Mouse (Mus musculus) frontal cortex, postnatal 14 days (tissue): ENCODE data around the gene Aar2.
A peak's percentile ranks its signal among the peaks of the same experiment; 100 is the strongest.
"Not testable (repeated sequence)": the region's sequence is repeated elsewhere in the genome, so short reads cannot be mapped to it uniquely, and the experiment has no call there.

Experiments
- DNase-seq, 2 experiments: peaks; one replicate each; pipeline ENCODE4 v3.0.0; 2022; ENCODE audit warnings: low spot score in 2 of 2

The Aar2 gene

DNA sequence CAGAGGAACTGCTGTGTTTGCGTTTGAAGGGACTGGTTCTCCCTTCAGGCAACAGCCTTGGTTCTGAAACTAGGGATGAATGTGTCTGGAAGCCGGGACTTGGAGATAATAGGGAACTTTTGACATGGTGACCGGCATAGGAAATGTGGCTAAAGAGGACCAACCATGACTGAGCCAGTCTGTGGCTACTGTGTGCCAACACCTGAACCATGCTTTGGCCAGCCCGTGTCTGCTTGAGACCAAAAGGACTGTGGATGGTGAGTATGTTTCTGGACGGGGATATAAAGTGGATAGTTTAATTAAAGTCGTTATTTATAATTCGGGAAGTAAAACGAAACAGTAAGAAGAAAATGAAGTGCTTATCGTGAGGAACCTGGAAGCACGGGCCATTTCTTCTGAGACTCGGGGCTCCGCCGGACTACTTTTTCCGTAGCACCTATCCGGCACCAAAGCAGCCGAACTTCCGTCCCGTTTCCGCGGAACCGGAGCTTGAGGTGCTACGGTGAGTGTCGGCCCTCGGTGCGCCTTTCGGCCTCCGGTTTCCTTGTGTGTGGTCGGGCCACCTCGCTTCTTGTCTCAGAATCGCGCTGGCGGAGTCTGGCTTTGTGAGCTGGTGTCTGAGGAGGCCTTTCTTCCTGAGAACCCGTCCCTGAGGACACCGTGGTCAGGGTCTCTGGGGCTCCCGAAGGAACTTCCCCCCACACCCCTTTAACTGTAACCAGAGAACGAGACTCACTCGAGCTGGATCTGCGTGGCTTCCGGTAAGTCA, at the start of gene Aar2:
Gene Aar2 (plus strand): TSS at position 462 of the 769 bp plus-strand sequence.
- DNase-seq: peak; percentile 60 to 63

- no peak for DNase-seq
These were observed 49.5 kb upstream of the Aar2 start for GRCm38 (mm10) chr2:156497915-156498314.

- no peak for DNase-seq
These were observed 46.4 kb upstream of the Aar2 start for GRCm38 (mm10) chr2:156501025-156501424.

DNA sequence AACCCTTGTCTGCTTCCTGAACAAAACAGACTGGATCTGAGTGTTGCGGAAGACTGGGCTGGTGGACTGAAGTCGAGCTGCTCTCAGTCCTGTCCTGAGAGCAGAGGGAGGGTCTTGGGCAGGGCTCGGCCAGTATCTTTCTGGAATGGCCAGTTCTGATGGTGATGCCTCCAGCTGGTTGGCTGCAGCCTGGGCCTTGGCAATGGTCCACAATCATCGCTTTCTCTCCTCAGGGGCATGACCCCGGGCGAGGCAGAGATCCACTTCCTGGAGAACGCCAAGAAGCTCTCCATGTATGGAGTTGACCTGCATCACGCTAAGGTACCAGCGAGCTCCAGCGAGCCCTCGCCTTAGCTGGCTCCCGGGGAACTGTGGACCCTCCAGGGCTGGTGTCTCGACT, 41.9 kb upstream of the Aar2 start:
- DNase-seq: no peak

DNA sequence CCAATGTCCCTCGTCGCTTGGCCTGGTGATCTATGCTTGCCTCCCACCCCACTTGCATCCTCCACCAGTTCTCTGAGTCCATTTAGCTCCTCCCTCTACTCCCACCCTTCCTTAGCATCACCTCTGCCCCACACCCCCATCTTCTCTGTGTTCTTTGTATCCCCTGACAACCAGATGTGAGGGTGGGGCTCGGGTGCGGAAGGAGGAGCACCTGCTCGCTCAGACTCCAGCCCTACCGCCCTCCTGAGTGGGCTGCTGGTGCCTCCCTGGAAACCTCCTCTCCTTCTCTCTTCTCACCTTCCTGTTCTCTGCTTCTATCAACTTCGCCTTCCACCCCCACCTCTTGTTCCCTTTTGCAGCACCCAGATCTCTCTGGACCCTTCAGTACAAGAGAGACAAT, 35.4 kb upstream of the Aar2 start:
- no peak for DNase-seq

DNA sequence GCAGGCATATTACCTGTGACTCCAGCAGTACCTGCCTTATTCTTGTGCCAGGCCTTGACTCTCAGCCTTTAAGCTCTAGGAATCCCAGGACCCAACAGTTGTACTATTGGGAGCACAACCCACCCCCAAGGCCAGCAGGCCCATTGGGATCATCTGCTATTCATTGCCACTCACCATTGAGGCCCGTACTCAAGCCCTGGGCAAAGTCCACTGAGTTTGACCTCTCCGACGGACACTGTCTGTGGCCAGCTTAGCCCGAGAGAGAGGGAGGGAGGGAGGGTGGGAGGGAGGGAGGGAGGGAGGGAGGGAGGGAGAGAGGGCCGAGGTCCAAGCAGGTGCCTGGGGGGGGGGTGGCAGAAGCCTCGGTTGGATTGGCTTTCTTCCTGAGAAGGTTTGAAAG, 34.8 kb upstream of the Aar2 start:
- no peak for DNase-seq

DNA sequence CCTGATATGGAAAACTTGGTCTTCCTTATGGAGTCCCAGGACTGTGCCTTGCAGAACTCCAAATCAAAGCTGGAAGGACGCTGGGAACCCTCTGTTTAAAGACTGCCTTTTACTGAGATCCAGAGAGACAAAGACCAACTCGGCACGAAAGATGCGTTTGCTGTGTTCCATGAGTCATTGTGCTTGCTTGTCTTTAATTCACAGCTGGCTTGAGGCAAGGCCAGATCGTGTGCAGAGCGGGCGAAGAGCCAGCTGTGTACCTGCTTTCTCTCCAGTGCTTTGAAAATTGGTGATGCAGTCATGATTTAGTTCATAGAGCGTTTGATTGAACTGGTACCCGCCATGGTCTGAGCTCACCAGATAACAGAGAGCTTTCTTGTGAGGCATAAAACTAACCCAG, 32.3 kb upstream of the Aar2 start:
- DNase-seq: no peak

DNA sequence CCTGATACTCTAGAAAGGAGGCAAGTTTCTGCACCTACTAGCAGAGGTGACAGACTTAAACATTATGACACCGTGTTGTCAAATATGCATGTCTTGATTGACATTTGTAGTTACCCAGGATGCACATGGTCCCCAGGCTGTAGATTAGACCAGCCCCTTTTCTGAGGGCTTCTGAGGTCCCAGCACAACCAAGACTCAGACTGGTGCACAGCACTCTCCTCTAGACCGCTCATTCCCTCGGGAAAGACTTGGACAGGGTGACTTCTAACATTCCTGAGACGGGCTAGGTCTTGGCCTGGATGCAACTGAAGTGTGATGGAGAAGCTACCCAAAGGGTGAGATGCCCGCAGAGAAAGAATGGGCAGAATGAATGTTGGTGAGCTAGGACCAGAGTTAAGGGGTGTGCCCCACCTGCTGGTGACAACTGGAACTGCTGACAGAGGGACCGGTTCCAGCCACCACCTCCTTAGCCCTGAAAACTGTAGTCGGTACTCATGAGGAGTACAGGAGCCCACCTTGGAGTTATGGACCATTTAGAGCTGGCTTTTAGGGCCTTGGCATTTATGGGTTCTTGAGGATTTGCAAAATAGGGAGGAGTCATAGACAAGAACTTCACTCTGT, 31.7 kb upstream of the Aar2 start:
- peak; percentile 57 to 82 for DNase-seq

GRCm38 (mm10) chr2:156516678-156517077, 30.7 kb upstream of the Aar2 start:
- not testable (repeated sequence) for DNase-seq

GRCm38 (mm10) chr2:156518306-156518705, 29.1 kb upstream of the Aar2 start:
- no peak for DNase-seq

GRCm38 (mm10) chr2:156519584-156519983, 27.8 kb upstream of the Aar2 start:
- no peak for DNase-seq

GRCm38 (mm10) chr2:156522994-156523393, 24.4 kb upstream of the Aar2 start:
- DNase-seq: no peak

- DNase-seq: no peak
These were observed 23.3 kb upstream of the Aar2 start for GRCm38 (mm10) chr2:156524078-156524477.

- no peak for DNase-seq
These were observed 17.7 kb upstream of the Aar2 start for GRCm38 (mm10) chr2:156529726-156530125.

GRCm38 (mm10) chr2:156533160-156533559, 14.2 kb upstream of the Aar2 start:
- DNase-seq: no peak

- DNase-seq: no peak
These were observed 8.4 kb upstream of the Aar2 start for GRCm38 (mm10) chr2:156538817-156539555.

GRCm38 (mm10) chr2:156540991-156541390, 6.4 kb upstream of the Aar2 start:
- DNase-seq: no peak

DNA sequence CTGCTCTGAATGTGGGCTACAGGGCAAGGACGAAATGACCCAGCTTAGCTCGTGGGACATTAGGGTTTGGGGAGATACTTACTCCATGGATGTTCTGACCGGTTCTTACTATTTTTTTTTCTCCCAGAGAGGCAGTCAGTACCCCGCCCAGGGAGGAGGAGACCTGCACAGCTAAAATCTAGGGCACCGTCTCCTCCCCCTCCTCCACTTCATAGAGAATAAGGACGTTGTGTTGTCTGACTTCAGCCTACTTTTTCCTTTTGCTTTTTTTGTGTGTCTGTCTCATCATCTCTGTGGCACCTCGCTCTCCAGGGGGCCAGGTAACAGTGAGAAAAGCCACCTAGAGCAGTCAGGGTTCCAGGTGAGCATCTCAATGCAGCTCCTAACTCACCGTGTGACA, 5.0 kb upstream of the Aar2 start:
- DNase-seq: no peak

GRCm38 (mm10) chr2:156543804-156544203, 3.6 kb upstream of the Aar2 start:
- no peak for DNase-seq

- DNase-seq: no peak
These were observed 5.0 kb downstream of the Aar2 start for GRCm38 (mm10) chr2:156552421-156552820.

DNA sequence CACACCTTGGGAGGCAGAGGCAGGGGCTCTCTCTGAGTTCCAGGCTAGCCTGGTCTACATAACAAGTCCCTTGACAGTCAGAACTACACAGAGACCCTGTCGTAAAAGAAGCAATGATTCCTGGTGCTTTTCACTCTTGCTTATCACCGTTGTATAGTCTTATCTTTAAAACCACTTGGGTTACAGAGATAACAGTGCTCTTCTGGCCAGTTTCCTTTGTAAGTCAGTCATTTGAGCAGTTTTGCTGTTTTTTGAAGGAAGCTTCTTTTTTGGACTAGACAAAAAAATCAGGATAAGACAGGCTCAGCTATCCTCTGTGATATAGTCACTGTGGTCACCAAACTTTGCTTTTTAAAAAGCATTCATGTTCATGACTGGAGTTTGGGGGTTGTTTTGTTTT, 14.4 kb downstream of the Aar2 start:
- no peak for DNase-seq

GRCm38 (mm10) chr2:156563557-156563956, 16.2 kb downstream of the Aar2 start:
- DNase-seq: no peak

DNA sequence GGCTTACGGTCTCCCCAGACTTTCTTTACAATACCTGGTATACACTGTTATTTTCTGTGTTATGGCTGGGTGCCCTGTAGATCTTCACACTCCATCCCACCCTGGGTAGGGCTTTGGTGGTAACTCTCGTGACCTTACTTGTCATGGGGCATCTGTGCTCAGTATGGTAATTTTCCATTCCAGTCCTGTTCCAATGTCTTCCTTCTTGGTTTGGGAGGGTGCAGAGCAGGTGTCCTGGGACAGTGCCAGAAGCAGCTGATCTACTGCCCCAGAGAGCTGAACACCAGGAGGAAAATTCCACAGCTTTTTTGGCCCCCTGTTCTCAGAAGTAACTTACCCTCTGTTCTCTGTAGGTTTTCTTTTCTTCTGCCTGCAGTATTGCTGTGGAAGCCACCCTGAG, 19.1 kb downstream of the Aar2 start:
- DNase-seq: no peak
